Mouse (Mus musculus): ENCODE measurements around the gene Unc119b. TPM values are rescaled to one million over a fixed set of nuclear protein-coding genes. Genes with fewer than 3 reads are reported as not detected.

Unc119b gene
- polyA plus RNA-seq, 2 experiments: 5.6 to 6.2 TPM

DNA sequence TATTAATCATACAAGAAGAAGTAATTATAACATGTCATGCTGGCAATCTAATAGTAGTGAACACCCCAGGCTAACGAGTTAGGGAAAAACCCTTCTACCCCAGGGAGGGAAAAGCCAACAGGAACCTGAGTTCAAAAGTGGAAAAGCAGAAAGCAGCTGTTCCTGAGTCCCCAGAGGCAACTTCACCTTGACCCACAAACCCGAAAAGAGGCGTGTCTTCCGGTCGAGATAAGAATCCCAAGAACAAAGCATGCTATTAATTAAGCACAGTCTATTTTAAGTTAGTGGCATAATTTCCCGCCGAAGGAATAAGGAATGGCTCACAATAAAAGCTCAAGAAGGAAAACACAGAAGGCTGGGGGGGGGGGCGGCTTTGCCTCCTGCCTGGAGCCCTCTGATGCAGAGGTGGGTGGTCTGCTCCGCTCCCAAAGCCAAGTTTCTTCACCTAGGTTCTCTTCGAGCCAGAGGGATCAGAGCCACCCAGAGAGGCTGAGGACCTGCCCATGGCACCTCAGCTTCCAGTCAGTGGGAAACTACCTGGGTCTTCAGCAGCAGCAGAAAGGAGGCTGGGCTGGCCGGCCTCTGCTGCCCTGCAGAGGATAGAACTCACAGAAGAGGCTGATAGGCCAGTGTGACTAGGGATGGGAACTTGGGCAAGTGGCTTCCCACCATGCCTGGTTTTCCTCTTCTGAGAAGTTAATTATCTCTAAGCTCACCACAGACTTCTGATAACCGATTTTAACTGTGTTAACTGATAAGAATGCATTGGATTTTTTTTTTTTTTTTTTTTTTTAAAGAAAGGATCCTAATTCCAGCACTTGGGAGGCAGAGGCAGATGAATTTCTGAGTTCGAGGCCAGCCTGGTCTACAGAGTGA lies 26.5 kb upstream of the Unc119b start:
- TF ChIP-seq CTCF (IDR thresholded peaks at IDR 0.05; ENCODE audit: low read depth) (no peak), EP300 (IDR thresholded peaks at IDR 0.05; ENCODE audit: low read depth) (no peak)
- Histone ChIP-seq H3K4me1 (replicated peaks; ENCODE audit: control insufficient read depth in 2 of 2, insufficient read depth in 2 of 2, low read length in 1 of 2) (peaks cover 7 to 15% of the 10 kb centered on the region in 2 experiments), H3K27ac (no peak overlapping the region), H3K4me2 (ENCODE audit: low read depth) (0 out of 2 replicates have a peak overlapping the region, but pooled peaks have one; percentile 7), H3K27me3 (ENCODE audit: control insufficient read depth, insufficient read depth, low read length) (no peaks in the 10 kb centered on the region), H3K9ac (replicated peaks) (no peak overlapping the region), H3K4me3 (ENCODE audit: insufficient read depth in 1 of 2, low read depth in 2 of 2, low read length in 2 of 2) (no peak overlapping the region), H3K9me3 (ENCODE audit: control insufficient read depth, low read length) (no peaks in the 10 kb centered on the region), H3K36me3 (replicated peaks; ENCODE audit: control insufficient read depth, insufficient read depth, low read depth) (no peaks in the 10 kb centered on the region)
- ATAC-seq (ENCODE audit: insufficient read depth) (no peak), DNase-seq (ENCODE audit: low read depth in 3 of 3, low spot score in 3 of 3) (no peak)
- WGBS (ENCODE audit: insufficient replicate concordance): 31% methylated on average over 12 of the region's 13 CpGs

DNA sequence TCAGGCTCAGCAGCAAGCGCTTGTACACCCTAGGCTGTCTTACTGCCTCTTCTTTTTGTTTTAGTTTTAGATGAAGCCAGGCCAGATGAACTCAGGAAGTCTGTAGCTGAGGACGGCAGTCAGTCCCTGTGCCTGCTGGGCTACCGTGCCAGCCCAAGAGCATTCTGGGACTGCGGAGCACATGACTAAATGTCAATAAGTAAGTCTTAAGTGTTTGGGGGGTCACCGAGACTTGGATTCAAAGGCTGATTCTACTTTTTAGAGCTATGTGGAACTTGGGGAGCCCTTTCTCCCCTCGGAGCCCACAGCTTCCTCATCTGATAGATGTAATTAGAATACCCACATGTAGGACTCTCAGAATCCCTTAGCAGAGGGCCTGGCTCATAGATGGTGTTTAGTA lies 25.9 kb upstream of the Unc119b start:
- H3K4me1 ChIP-seq (replicated peaks; ENCODE audit: control insufficient read depth in 2 of 2, insufficient read depth in 2 of 2, low read length in 1 of 2): peaks cover 14 to 20% of the 10 kb centered on the region in 2 experiments
- H3K9ac ChIP-seq (replicated peaks): no peak overlapping the region
- H3K36me3 ChIP-seq (replicated peaks; ENCODE audit: control insufficient read depth, insufficient read depth, low read depth): no peaks in the 10 kb centered on the region
- no peaks in the 10 kb centered on the region for H3K9me3 ChIP-seq (ENCODE audit: control insufficient read depth, low read length)
- no peak overlapping the region for H3K27ac ChIP-seq
- H3K4me3 ChIP-seq (ENCODE audit: insufficient read depth in 1 of 2, low read depth in 2 of 2, low read length in 2 of 2): no peak overlapping the region
- WGBS (ENCODE audit: insufficient replicate concordance): 50% methylated on average over 6 of the region's 6 CpGs
- TF ChIP-seq CTCF (IDR thresholded peaks at IDR 0.05; ENCODE audit: low read depth): no peak
- no peak for TF ChIP-seq EP300 (IDR thresholded peaks at IDR 0.05; ENCODE audit: low read depth)
- no peaks in the 10 kb centered on the region for H3K27me3 ChIP-seq (ENCODE audit: control insufficient read depth, insufficient read depth, low read length)
- DNase-seq (ENCODE audit: low read depth in 3 of 3, low spot score in 3 of 3) (no peak), ATAC-seq (ENCODE audit: insufficient read depth) (no peak)
- no peak overlapping the region for H3K4me2 ChIP-seq (ENCODE audit: low read depth)

DNA sequence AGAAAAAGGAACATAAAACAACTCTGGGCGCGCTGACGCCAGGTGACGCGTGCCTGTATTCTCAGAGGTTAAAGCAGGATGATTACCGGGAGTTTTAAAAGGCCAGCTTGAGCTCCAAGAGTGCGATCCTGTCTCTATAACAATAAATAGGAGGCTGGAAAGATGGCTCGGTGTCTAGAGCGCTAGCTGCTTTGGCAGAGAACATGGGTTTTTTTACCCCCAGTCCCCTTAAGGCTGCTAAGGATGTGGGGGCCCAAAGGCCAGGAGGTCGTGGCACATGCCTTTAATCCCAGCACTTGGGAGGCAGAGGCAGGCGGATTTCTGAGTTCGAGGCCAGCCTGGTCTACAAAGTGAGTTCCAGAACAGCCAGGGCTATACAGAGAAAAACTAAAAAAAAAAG lies 24.4 kb upstream of the Unc119b start:
- no peak overlapping the region; the same call in 1 of the 2 replicates for H3K27ac ChIP-seq
- H3K4me1 ChIP-seq (replicated peaks; ENCODE audit: control insufficient read depth in 2 of 2, insufficient read depth in 2 of 2, low read length in 1 of 2): peaks cover 23 to 34% of the 10 kb centered on the region in 2 experiments
- H3K4me3 ChIP-seq (ENCODE audit: insufficient read depth in 1 of 2, low read depth in 2 of 2, low read length in 2 of 2): peak overlapping the region; percentile 72
- DNase-seq (ENCODE audit: low read depth in 3 of 3, low spot score in 3 of 3) (no peak), ATAC-seq (ENCODE audit: insufficient read depth) (no peak)
- H3K9ac ChIP-seq (replicated peaks): peak overlapping the region; percentile 69
- WGBS (ENCODE audit: insufficient replicate concordance): 36% methylated on average over 12 of the region's 12 CpGs
- H3K4me2 ChIP-seq (ENCODE audit: low read depth): peak overlapping the region; percentile 87
- no peaks in the 10 kb centered on the region for H3K36me3 ChIP-seq (replicated peaks; ENCODE audit: control insufficient read depth, insufficient read depth, low read depth)
- H3K27me3 ChIP-seq (ENCODE audit: control insufficient read depth, insufficient read depth, low read length): no peaks in the 10 kb centered on the region
- TF ChIP-seq CTCF (IDR thresholded peaks at IDR 0.05; ENCODE audit: low read depth) (no peak), EP300 (IDR thresholded peaks at IDR 0.05; ENCODE audit: low read depth) (no peak)
- no peaks in the 10 kb centered on the region for H3K9me3 ChIP-seq (ENCODE audit: control insufficient read depth, low read length)

DNA sequence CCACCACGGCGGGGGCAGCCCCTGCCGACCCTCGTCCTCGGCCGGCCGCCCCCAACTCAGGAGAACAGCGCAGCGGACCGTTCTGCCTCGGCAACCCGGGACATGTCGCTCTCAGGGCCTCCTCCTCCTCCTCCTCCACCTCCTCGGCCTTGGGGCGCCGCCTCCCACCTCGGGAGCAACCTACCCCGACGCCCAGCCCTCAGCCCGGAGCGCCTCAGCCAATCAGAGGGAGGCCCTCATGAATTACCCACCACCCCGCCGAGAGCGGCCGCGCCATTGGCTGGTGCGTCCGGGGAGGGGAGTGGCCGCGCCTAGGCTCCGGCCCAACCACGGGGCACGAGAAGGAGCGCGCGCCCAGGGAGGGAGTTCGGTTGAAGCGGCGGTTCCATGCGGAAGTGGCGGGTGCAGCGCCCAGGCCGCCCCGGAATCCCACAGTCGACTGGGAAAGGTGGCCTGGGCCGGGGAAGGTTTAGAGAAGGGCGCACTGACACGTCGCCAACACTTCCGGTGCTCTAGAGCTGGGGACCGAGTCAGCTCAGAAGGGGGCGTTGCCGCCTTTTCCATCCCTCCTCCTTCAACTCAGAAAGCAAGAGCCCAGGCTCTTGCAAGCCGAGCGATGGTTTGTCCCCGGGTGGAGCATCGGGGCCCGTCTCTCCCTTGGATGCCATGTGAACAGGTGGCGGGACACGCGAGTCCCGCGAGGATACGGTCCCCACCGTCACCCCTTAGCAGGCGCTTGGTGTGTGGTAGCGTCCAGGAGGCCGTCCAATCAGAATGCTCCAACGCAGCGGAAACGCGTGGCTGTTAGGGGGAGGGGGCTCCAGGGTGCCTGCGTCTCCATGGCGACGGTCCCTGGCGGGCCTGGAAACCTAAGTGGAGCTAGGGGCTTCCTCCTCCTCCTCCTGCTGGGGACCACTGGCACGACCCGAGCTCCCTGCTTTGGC lies 23.5 kb upstream of the Unc119b start, which contains the start of gene Mlec:
Mlec (minus strand) TSS at position 140 of the 944 bp plus-strand sequence.
- Histone ChIP-seq H3K4me1 (replicated peaks; ENCODE audit: control insufficient read depth in 2 of 2, insufficient read depth in 2 of 2, low read length in 1 of 2) (peaks cover 23 to 37% of the 10 kb centered on the region in 2 experiments), H3K27ac (peak within 1 kb of the TSS; percentile 67), H3K4me3 (ENCODE audit: insufficient read depth in 1 of 2, low read depth in 2 of 2, low read length in 2 of 2) (peak within 1 kb of the TSS; percentile 72), H3K9me3 (ENCODE audit: control insufficient read depth, low read length) (no peaks in the 10 kb centered on the region), H3K36me3 (replicated peaks; ENCODE audit: control insufficient read depth, insufficient read depth, low read depth) (no peaks in the 10 kb centered on the region), H3K4me2 (ENCODE audit: low read depth) (peak within 1 kb of the TSS; percentile 87), H3K9ac (replicated peaks) (peak within 1 kb of the TSS; percentile 76), H3K27me3 (ENCODE audit: control insufficient read depth, insufficient read depth, low read length) (no peaks in the 10 kb centered on the region)
- TF ChIP-seq EP300 (IDR thresholded peaks at IDR 0.05; ENCODE audit: low read depth): no peak; the same call in 1 of the 2 replicates
- DNase-seq (ENCODE audit: low read depth in 3 of 3, low spot score in 3 of 3) (peak; percentile 96 to 98 (median 98)), ATAC-seq (ENCODE audit: insufficient read depth) (peak; percentile 97)
- under 1% methylated on average over 77 of the region's 78 CpGs for WGBS (ENCODE audit: insufficient replicate concordance)

Measured in liver, embryonic 14.5 days (tissue).